Mouse (Mus musculus): ENCODE data around the gene Stim1. TPM values are rescaled to one million over a fixed set of nuclear protein-coding genes. Genes with fewer than 3 reads are reported as not detected.
"Not testable (repeated sequence)": the region's sequence is repeated elsewhere in the genome, so short reads cannot be mapped to it uniquely, and the experiment has no call there.

Stim1 gene
- polyA plus RNA-seq, 1 experiment from 2014 or later = 14.5 TPM

DNA sequence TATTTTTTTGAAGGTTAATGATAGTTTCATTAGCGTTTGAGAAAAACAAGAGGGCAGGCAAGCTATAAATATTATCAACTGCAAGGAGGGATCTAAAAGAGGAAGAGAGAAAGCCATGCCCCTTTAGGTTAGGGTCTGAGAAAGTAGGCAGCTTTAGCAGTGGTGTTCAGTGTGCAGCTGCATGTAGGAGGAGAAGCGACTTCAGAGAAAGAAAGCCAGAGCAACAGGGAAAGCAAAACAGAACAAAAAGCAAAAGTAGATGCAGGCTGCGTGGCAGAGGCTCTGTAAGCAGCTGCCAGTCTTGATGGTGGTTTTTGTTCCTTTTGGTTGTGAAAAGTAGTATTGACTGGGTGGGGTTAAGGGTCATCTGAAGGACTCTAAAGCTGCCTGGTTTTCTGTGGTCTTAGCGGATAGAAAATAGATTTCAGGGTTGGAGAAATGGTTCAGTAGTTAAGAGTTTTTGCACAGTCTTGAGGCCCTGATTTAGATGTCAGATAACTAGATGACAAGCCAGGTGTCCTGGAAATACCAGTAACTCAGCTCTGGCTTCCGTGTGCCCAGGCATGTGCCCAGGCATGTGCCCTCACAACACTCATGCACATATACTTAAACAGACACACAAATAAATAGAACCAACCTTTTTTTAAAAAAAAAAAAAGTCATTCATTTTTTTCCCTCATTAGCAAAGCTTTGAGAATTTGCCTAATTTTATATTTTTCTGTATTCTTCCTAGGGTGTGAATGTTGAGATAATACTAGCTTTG, 191.2 kb downstream of the Stim1 start:
- DNase-seq (ENCODE audit: low spot score) = no peak
- Histone ChIP-seq H3K36me3 (peaks cover 98% of the 10 kb centered on the region), H3K9me3 (replicated peaks) (no peaks in the 10 kb centered on the region), H3K4me3 (no peak overlapping the region), H3K4me1 (no peaks in the 10 kb centered on the region), H3K27me3 (ENCODE audit: low read depth, poor library complexity, severe bottlenecking) (no peaks in the 10 kb centered on the region), H3K27ac (no peak overlapping the region)
- WGBS = 92% methylated on average over 5 of the region's 5 CpGs

DNA sequence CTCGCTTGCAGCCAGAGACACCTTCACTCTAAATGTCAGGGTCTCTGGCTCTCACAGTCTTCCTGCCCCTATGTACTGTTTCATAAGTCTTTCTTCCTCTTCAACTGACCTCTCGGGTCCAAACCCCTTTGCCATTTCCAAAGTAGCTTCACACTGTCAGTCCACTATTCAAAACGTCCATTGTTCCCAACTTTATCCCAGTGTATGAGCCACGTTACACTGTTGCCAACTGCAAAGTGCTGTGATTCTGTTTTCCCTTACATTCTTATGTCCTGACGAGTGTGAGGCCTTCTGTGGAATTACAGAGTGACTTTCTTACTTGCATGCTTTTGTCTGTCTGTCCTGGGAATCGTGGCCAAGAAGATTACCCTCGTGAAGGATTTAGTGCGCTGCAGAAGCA, 200.0 kb downstream of the Stim1 start:
- Histone ChIP-seq H3K4me3 (no peak overlapping the region), H3K4me1 (peaks cover under 1% of the 10 kb centered on the region; the same call in 1 of the 2 replicates), H3K27me3 (ENCODE audit: low read depth, poor library complexity, severe bottlenecking) (no peaks in the 10 kb centered on the region), H3K27ac (no peak overlapping the region), H3K9me3 (replicated peaks) (no peaks in the 10 kb centered on the region), H3K36me3 (peaks cover 88% of the 10 kb centered on the region)
- no peak for DNase-seq (ENCODE audit: low spot score)
- WGBS = 93% methylated on average over 8 of the region's 8 CpGs

DNA sequence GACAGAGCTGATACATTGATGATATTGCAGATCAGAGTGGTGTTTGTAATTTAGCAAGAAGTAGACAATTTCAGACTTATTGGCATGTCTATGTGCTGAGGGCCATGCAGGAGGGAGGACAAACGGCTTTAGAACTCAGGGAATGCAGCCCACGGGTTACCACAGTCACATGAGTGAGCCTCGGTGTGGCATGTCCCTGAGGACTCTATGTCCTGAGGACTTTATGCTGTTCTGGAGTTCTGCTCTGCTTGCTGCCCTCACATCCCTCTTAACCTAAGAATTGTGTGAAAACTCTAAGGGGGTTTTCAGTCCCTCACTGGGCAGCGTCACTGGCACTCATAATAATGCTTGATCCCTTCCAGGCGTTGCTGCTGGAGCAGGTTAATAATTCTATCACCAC, 205.1 kb downstream of the Stim1 start:
- 60% methylated on average over 5 of the region's 5 CpGs for WGBS
- DNase-seq (ENCODE audit: low spot score) = no peak
- Histone ChIP-seq H3K27ac (no peak overlapping the region), H3K9me3 (replicated peaks) (no peaks in the 10 kb centered on the region), H3K4me3 (no peak overlapping the region), H3K27me3 (ENCODE audit: low read depth, poor library complexity, severe bottlenecking) (no peaks in the 10 kb centered on the region), H3K36me3 (peaks cover 43% of the 10 kb centered on the region), H3K4me1 (peaks cover 3% of the 10 kb centered on the region; the same call in 1 of the 2 replicates)

DNA sequence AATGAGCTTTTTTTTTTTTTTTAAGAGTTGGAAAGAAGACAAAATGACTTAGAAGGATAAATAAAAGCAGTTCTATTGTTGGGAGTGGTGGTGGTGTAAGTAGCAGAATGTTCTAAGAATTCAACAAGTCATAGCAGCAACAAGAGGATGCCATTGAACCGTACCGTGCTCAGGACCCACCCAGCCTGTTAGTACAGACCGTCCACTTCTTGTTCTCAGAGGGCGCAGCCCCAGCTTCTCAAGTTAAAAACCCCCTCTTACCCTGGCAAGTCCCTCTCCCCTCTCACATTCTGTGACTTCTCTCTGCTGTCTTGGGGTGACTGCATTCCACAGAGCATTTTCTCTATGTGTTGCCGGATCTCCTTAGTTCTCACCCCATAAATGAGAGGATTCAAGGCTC, 209.0 kb downstream of the Stim1 start:
- Histone ChIP-seq H3K4me3 (no peak overlapping the region), H3K27me3 (ENCODE audit: low read depth, poor library complexity, severe bottlenecking) (no peaks in the 10 kb centered on the region), H3K27ac (no peak overlapping the region), H3K9me3 (replicated peaks) (no peaks in the 10 kb centered on the region), H3K36me3 (0 out of 2 replicates have a peak, but pooled peaks cover 6% of the 10 kb centered on the region), H3K4me1 (peaks cover 3% of the 10 kb centered on the region; the same call in 1 of the 2 replicates)
- DNase-seq (ENCODE audit: low spot score) = no peak
- 93% methylated on average over 5 of the region's 5 CpGs for WGBS

DNA sequence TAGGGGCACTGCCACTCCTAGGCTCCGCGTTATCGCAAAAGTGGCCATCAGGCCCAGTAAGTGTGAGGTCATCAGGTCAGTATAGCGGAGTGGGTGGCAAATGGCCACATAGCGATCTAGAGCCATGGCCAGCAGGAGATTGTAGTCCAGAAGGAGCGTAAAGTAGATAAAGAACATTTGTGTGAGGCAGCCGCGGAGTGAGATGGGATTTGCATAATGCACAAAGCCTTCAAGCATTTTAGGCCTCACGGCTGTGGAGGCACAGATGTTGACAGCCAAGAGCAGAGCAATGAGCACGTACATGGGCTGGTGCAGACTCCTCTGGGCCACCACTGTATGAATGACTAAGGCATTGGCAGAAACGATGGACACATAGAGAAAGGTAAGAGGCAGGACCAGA, 209.8 kb downstream of the Stim1 start:
- Histone ChIP-seq H3K36me3 (0 out of 2 replicates have a peak, but pooled peaks cover 4% of the 10 kb centered on the region), H3K4me1 (peaks cover 3% of the 10 kb centered on the region; the same call in 1 of the 2 replicates), H3K27ac (no peak overlapping the region), H3K9me3 (replicated peaks) (no peaks in the 10 kb centered on the region), H3K27me3 (ENCODE audit: low read depth, poor library complexity, severe bottlenecking) (no peaks in the 10 kb centered on the region), H3K4me3 (no peak overlapping the region)
- WGBS = 85% methylated on average over 11 of the region's 11 CpGs
- no peak for DNase-seq (ENCODE audit: low spot score)

DNA sequence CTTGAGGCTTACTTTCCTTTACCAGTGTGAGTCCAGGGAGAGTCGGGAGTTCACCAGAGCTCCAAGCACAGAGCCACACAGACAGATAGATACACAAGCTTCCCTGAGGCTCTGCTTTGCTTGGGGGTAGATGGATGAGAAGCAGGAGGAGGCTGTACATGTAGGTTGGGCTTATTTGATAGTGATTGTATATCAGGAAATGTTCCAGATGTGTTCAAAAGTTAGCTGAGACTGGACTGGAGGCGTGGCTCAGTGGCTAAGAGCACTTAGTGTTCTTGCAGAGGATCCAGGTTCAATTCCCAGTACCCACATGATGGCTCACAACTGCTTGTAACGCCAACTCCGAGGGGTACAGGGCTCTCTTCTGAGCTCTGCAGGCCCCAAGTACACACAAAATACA, 210.8 kb downstream of the Stim1 start:
- Histone ChIP-seq H3K9me3 (replicated peaks) (no peaks in the 10 kb centered on the region), H3K27ac (no peak overlapping the region), H3K27me3 (ENCODE audit: low read depth, poor library complexity, severe bottlenecking) (no peaks in the 10 kb centered on the region), H3K4me3 (no peak overlapping the region), H3K36me3 (0 out of 2 replicates have a peak, but pooled peaks cover 4% of the 10 kb centered on the region), H3K4me1 (no peaks in the 10 kb centered on the region)
- DNase-seq (ENCODE audit: low spot score) = no peak
- 85% methylated on average over 4 of the region's 4 CpGs for WGBS

DNA sequence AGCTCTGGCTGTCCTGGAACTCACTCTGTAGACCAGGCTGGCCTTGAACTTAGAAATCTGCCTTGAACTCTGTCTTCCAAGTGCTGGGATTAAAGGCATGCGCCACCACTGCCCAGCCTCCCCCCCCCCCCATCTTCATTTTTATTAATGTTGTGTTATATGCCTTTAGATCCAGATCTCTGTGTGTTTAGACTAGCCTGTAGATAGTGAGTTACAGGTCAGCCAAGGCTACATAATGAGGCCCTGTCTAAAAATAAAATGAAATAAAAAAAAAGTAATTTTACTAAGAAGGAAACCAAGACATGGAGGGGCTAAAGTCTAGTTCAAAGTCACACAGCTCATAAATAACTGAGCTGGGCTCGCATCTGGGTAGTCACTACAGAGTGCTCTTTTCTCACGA, 211.3 kb downstream of the Stim1 start:
- no peak for DNase-seq (ENCODE audit: low spot score)
- 0 out of 2 replicates have a peak, but pooled peaks cover 4% of the 10 kb centered on the region for H3K36me3 ChIP-seq
- whole genome bisulfite sequencing = 60% methylated on average over 3 of the region's 3 CpGs

DNA sequence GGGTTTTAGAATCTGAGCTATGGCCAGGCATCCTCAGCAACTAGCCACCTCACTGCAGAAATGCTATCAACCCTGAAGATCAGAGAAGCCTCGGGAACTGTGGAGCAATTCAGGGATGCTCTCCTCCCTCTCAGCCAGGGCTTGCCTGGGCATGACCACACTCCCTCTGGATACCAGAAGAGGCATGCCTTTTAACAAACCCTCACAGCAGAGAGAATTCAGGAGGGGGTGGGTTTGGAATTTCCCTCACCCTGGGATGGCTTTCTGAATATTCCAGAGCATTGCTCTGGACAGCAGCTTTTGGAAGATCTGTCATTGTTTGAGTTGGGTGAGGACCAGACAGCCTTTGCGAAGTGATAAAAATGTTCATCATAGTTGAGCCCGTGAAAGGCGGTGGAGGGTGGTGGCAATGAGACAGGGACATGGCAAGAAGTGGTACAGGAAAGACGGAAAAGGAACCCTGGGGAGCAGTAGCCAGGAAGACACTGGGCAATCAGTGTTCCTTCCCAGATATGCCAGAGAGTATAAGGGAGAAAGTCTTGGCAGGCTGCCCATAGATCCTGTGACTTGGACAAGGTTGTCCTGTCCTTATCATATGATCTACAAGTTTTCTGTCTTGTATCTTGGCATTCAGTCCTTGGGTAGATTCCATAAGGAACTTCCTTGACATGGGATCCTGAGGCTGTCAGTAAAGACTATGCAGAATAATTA, 211.9 kb downstream of the Stim1 start:
- Histone ChIP-seq H3K4me3 (no peak overlapping the region), H3K27ac (no peak overlapping the region), H3K4me1 (no peaks in the 10 kb centered on the region), H3K9me3 (replicated peaks) (no peaks in the 10 kb centered on the region), H3K27me3 (ENCODE audit: low read depth, poor library complexity, severe bottlenecking) (no peaks in the 10 kb centered on the region), H3K36me3 (0 out of 2 replicates have a peak, but pooled peaks cover 4% of the 10 kb centered on the region)
- 74% methylated on average over 5 of the region's 5 CpGs for WGBS
- DNase-seq (ENCODE audit: low spot score) = no peak

More for the DNA sequence above, 211.3 kb downstream of the Stim1 start:
- Histone ChIP-seq H3K4me1 (no peaks in the 10 kb centered on the region), H3K27ac (no peak overlapping the region), H3K4me3 (no peak overlapping the region), H3K27me3 (ENCODE audit: low read depth, poor library complexity, severe bottlenecking) (no peaks in the 10 kb centered on the region), H3K9me3 (replicated peaks) (no peaks in the 10 kb centered on the region)

DNA sequence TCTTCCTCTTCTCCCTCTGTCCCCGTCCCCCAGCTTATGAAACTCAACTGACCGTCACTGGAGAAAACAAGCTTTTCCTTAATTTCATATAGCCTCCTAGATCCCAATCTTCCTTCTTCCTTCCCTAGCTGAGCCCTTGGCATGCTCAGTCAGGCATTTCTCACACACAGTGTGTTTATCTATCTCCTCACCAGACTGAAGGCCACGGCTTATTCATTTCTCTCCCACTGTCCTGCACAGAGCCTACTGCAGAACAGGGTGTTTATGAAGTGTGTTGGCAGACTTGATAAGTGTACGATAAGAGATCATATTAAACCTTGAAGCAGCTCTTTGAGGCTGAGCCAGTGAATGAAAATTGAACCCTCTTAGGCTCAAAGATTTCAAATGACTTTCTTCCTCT, 213.2 kb downstream of the Stim1 start:
- Histone ChIP-seq H3K27me3 (ENCODE audit: low read depth, poor library complexity, severe bottlenecking) (no peaks in the 10 kb centered on the region), H3K4me1 (no peaks in the 10 kb centered on the region), H3K9me3 (replicated peaks) (no peaks in the 10 kb centered on the region), H3K4me3 (no peak overlapping the region), H3K27ac (no peak overlapping the region), H3K36me3 (0 out of 2 replicates have a peak, but pooled peaks cover 4% of the 10 kb centered on the region)
- no peak for DNase-seq (ENCODE audit: low spot score)
- 91% methylated on average over 4 of the region's 4 CpGs for WGBS

DNA sequence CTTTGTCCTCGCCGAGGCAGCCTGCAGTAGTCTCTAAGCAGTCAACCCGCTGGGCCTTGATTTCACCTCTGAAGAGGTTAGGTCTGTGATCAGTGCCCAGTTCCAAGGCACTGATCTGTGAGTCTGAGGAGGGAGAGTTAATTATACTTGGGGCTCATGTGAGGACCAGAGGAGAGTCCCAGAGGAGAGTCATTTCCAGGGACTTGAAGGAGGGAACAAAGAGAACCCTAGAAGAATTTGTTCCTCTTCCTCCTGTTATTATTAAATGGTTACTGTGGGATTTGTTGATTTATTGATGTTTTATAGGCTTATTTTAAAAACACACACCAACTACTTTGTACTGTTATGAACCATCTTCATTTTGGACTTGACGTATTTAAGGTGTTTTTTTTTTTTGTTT, 214.0 kb downstream of the Stim1 start, which contains the start of gene Olfr543:
Olfr543 (minus strand) TSS at position 101 of the 400 bp plus-strand sequence.
- WGBS = 93% methylated on average over 4 of the region's 4 CpGs

DNA sequence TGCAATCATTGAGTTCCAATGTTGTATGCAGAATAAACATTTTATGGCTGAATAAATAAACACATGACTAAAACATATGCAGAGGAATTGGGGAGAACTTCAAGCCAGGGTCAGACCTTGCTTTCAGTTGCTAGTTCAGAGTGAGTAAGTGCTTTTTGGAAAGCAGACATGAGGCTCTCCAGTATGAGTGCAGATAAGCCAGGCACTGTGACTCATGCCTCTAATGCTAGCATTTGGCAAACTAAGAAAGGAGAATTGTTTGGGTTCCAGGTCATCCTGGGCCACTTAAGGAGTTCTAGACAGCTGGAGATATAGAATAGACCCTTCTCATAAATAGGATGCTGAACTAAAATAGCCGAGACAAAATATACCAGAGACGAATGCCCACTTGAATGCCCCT, 216.1 kb downstream of the Stim1 start:
- H3K4me1 ChIP-seq = no peaks in the 10 kb centered on the region
- WGBS = 91% methylated on average over 2 of the region's 2 CpGs
- H3K4me3 ChIP-seq = no peak overlapping the region
- H3K27ac ChIP-seq = no peak overlapping the region
- H3K27me3 ChIP-seq (ENCODE audit: low read depth, poor library complexity, severe bottlenecking) = no peaks in the 10 kb centered on the region
- no peaks in the 10 kb centered on the region for H3K9me3 ChIP-seq (replicated peaks)
- no peaks in the 10 kb centered on the region for H3K36me3 ChIP-seq
- DNase-seq (ENCODE audit: low spot score) = no peak

More for the DNA sequence above, 214.0 kb downstream of the Stim1 start, which contains the start of gene Olfr543:
- no peaks in the 10 kb centered on the region for H3K9me3 ChIP-seq (replicated peaks)
- H3K36me3 ChIP-seq = 0 out of 2 replicates have a peak, but pooled peaks cover 4% of the 10 kb centered on the region
- no peaks in the 10 kb centered on the region for H3K4me1 ChIP-seq
- H3K27ac ChIP-seq = no peak within 1 kb of the TSS
- no peak for DNase-seq (ENCODE audit: low spot score)
- no peak within 1 kb of the TSS for H3K4me3 ChIP-seq
- H3K27me3 ChIP-seq (ENCODE audit: low read depth, poor library complexity, severe bottlenecking) = no peaks in the 10 kb centered on the region

DNA sequence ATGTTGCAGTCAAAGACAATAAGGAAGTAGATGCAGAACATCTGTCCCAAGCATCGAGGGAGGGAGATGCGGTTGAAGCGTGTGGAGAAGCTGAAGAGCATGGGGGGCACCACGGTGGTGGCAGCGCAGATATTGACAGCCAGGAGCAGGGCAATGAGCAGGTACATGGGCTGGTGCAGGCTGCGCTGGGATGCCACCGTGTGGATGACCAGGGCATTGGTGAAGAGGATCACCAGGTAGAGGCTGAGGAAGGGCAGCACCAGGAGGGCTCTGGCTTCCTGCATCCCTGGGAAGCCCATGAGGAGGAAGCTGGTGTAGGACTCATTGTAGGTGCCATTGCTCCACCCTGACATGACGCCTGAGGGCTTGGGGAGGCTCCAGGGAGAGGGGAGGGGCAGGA, 217.2 kb downstream of the Stim1 start:
- not testable (repeated sequence) for H3K27ac ChIP-seq; H3K4me1 ChIP-seq; H3K36me3 ChIP-seq; DNase-seq (ENCODE audit: low spot score); H3K4me3 ChIP-seq; H3K27me3 ChIP-seq (ENCODE audit: low read depth, poor library complexity, severe bottlenecking); H3K9me3 ChIP-seq (replicated peaks)
- WGBS = 65% methylated on average over 8 of the region's 8 CpGs

DNA sequence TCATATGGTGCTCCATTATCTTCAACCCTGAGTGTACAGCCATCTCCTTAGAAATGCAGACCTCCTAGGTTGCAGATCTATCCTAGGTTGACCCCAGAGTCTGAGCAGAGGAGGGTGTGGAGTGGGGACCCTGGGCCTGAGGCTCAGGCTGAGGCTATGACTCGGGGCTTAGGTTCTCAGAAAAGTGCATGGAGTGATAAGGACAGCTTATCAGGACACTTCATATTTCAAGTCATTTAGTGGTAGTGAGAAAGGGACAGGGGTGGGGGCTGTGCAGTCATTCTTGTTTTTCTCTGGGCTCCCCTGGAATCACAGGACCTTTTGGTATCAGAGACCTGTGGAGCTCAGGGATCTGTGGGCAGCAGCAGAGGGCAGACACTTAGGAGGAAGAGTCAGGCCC, 218.5 kb downstream of the Stim1 start:
- WGBS = 81% methylated on average over 1 of the region's 1 CpGs
- H3K4me3 ChIP-seq = no peak overlapping the region
- H3K27ac ChIP-seq = no peak overlapping the region

More for the DNA sequence above, 218.5 kb downstream of the Stim1 start:
- Histone ChIP-seq H3K4me1 (no peaks in the 10 kb centered on the region), H3K27me3 (ENCODE audit: low read depth, poor library complexity, severe bottlenecking) (no peaks in the 10 kb centered on the region), H3K9me3 (replicated peaks) (no peaks in the 10 kb centered on the region), H3K36me3 (no peaks in the 10 kb centered on the region)
- no peak for DNase-seq (ENCODE audit: low spot score)

All from limb, embryonic 10.5 days (tissue).